Mouse (Mus musculus) hindbrain, embryonic 14.5 days (tissue): ENCODE data around the gene Gpr146. TPM values are rescaled to one million over a fixed set of nuclear protein-coding genes. Genes with fewer than 3 reads are reported as not detected.

Experiments used
- ATAC-seq: fragments of 200-750 bp; cut with Nextera tagmentation; 2 replicates; pipeline ENCODE4 v1.8.0; 2017; ENCODE audit warnings: moderate number of reproducible peaks, mild to moderate bottlenecking, moderate TSS enrichment, moderate library complexity; ENCODE audit not compliant: low FRiP score
- DNase-seq: peaks from one replicate; pipeline ENCODE4 v3.0.0-alpha.2; 2015; ENCODE audit warnings: low spot score
- H3K27ac ChIP-seq: fragments of 300-500 bp; sonication (generic); 2 replicates; pipeline ENCODE4 v1.5.1; 2014; ENCODE audit warnings: mild to moderate bottlenecking, moderate library complexity
- H3K27me3 ChIP-seq: fragments of 300-500 bp; sonication (generic); 2 replicates; pipeline ENCODE4 v1.6.1; 2014; ENCODE audit warnings: mild to moderate bottlenecking, low read length, mixed read lengths; ENCODE audit not compliant: control insufficient read depth, insufficient read depth
- H3K36me3 ChIP-seq: fragments of 300-500 bp; sonication (generic); replicated peaks from 2 replicates; pipeline ENCODE4 v1.6.1; 2014; ENCODE audit not compliant: control insufficient read depth, insufficient read depth
- H3K4me1 ChIP-seq: fragments of 300-500 bp; sonication (generic); replicated peaks from 2 replicates; pipeline ENCODE4 v1.6.1; 2014; ENCODE audit warnings: antibody characterized with exemption, low read length, mixed read lengths; ENCODE audit not compliant: control insufficient read depth, insufficient read depth
- H3K4me2 ChIP-seq: fragments of 300-500 bp; sonication (generic); replicated peaks from 2 replicates; pipeline ENCODE4 v1.6.1; 2014; ENCODE audit warnings: mild to moderate bottlenecking, moderate library complexity
- H3K4me3 ChIP-seq: fragments of 300-500 bp; sonication (generic); replicated peaks from 2 replicates; pipeline ENCODE4 v1.5.1; 2014; ENCODE audit warnings: mild to moderate bottlenecking, low read length
- H3K9ac ChIP-seq: fragments of 300-500 bp; sonication (generic); 2 replicates; pipeline ENCODE4 v1.6.1; 2014
- H3K9me3 ChIP-seq: fragments of 300-500 bp; sonication (generic); 2 replicates; pipeline ENCODE4 v1.6.1; 2016; ENCODE audit warnings: low read length; ENCODE audit not compliant: control insufficient read depth
- WGBS: fragments of 180-500 bp; shearing (Covaris S2); extraction: QIAGEN DNeasy Blood & Tissue Kit; methylation state at CpG from one replicate; pipeline ENCODE4 v1.1.7; 2014; 5-methylcytosine and 5-hydroxymethylcytosine counted together
- polyA plus RNA-seq: library from polyadenylated mRNA; unstranded; fragments of >200 nt; fragmentation: Nextera tagmentation; extraction: Ambion mirVana; gene quantifications from 2 replicates; pipeline ENCODE4 v1.2.1, GENCODE M21; 2014

The Gpr146 gene
- polyA plus RNA-seq, 1 experiment from 2014 or later = 2.7 TPM

DNA sequence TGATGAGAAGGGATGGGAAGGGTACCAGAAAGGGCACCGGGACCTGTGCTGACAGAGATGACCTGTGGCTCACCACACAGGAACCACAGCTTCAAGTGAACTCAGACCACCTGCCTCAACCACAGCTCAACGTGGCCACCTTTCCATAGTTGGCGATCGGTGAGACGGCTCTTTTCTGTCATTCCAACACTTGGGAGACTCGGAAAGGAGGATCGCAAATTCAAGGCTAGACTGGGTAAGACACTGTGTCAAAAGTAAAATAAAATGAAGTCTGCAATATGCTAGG, 717 bp downstream of the Gpr146 start:
- Histone ChIP-seq H3K36me3 (no peaks in the 10 kb centered on the region), H3K27ac (no peak overlapping the region), H3K4me1 (peaks cover 28% of the 10 kb centered on the region), H3K9ac (no peak overlapping the region), H3K9me3 (no peaks in the 10 kb centered on the region), H3K4me3 (no peak overlapping the region), H3K27me3 (no peaks in the 10 kb centered on the region), H3K4me2 (no peak overlapping the region)
- ATAC-seq (no peak), DNase-seq (no peak)
- WGBS = 90% methylated on average over 7 of the region's 7 CpGs

DNA sequence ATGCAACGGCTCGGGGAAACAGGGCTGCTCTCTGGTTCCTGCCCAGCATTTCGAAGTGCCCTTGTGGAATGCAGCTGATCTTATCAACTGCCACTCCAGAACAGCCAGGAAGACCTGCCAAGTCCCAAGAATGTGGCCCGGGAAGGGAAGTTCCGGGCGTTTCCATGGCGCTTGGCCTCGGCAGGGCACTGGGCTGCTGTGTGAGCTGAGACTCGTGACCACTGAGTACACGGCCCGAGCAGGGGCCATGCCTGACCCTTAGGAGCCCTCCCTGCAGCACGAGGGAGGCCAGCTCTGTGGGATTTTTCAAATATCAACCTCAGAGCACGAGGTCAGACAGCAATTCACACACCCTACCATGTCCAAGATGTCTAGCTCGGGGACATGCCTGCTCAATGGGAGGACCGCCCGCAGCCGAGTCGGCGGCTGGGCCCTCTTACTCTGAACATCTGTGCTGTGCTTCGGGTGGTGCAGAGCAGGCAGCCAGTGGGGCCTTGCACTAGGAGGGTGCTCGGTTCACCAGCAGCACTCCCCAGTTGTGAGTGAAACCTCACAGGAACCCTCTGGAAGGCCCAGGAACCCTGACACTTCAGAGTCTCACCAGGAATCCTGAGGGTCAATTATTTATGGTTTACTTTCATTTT, 1.6 kb downstream of the Gpr146 start:
- Histone ChIP-seq H3K27ac (peak overlapping the region; percentile 75), H3K9ac (no peak overlapping the region), H3K4me3 (no peak overlapping the region), H3K4me1 (peaks cover 29% of the 10 kb centered on the region), H3K9me3 (no peaks in the 10 kb centered on the region), H3K27me3 (no peaks in the 10 kb centered on the region), H3K4me2 (0 out of 2 replicates have a peak overlapping the region, but pooled peaks have one; percentile 3), H3K36me3 (no peaks in the 10 kb centered on the region)
- ATAC-seq (no peak), DNase-seq (no peak)
- 46% methylated on average over 21 of the region's 21 CpGs for WGBS

DNA sequence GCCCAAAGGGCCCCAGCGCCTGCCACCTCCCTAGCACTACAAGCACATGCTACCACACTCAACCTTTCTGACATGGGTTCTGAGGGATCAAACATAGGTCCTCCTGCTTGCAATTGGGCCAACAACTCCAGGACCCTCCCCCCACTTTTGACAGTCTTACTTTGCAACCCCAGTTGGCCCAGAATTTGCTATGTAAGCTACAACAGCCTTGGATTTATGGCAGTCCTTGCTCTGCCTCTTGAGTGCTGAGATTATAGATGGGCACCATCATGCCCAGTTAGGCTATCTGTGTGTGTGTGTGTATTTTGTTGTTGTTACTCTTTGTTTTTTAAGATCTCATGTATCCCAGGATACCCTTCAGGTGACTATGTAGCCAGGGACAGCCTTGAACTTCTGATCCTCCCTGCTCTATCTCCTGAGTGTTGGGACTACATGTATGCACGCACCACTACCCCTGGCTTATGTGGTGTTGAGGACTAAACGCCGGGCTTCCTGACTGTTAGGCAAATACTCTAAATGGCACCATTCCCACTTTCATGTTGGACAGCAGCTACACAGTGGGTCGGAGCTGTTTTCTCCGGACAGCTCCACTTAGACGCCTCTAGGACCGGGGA, 2.4 kb downstream of the Gpr146 start:
- ATAC-seq (no peak; the same call in 1 of the 2 replicates), DNase-seq (no peak)
- no peaks in the 10 kb centered on the region for H3K27me3 ChIP-seq
- no peaks in the 10 kb centered on the region for H3K36me3 ChIP-seq
- H3K4me2 ChIP-seq = peak overlapping the region; percentile 92
- peak overlapping the region; percentile 75; the same call in 1 of the 2 replicates for H3K27ac ChIP-seq
- H3K4me1 ChIP-seq = peaks cover 29% of the 10 kb centered on the region
- no peaks in the 10 kb centered on the region for H3K9me3 ChIP-seq
- H3K9ac ChIP-seq = peak overlapping the region; percentile 71
- H3K4me3 ChIP-seq = peak overlapping the region; percentile 70
- WGBS = 22% methylated on average over 8 of the region's 8 CpGs

DNA sequence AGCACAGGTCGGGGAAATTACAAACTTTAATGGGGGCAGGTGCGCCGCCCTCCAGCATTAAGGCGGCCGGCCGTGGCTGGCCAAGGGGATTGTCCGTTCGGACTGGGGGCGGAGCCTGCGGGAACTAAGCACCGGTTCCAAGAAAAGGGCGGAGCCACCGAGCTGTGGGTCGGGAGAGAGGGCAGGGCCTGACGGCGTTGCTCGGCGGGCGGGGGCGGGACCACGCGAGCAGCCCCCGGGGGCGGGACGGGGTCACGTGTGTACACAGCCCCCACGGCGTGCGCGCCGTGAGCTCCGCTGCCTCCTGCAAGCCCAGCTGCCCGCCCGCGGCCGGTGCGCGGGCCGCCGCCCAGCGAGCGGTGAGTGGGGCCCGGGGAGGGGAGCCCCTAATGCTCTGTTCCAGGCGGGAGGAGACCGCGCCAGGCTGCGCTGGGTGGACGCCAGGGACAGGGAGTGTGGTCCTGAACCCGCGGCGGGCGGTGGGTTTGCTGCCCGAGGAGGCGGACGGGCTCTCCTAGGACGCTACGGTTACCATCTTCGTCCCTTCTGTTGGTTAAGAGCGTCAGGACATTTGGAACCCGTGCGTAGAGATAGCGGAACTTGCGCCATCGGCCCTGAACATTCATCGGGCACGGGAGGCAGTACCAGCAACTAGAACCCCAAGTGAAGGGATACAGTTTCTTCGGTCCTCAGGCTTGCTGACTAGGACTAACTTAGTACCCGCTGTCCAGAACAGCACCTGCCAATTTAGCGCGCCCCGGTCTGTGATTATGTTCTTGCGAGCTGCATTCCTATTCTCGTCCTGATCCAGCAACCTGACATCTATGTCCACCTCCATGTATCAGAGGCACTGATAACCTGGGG, 3.1 kb downstream of the Gpr146 start:
- peak overlapping the region; percentile 92 for H3K4me2 ChIP-seq
- WGBS = 1% methylated on average over 68 of the region's 73 CpGs
- H3K9ac ChIP-seq = peak overlapping the region; percentile 71
- no peaks in the 10 kb centered on the region for H3K27me3 ChIP-seq
- ATAC-seq (peak; percentile 60), DNase-seq (peak; percentile 75)
- H3K27ac ChIP-seq = no peak overlapping the region
- H3K4me1 ChIP-seq = peaks cover 29% of the 10 kb centered on the region
- peak overlapping the region; percentile 70 for H3K4me3 ChIP-seq
- H3K36me3 ChIP-seq = no peaks in the 10 kb centered on the region
- H3K9me3 ChIP-seq = no peaks in the 10 kb centered on the region

DNA sequence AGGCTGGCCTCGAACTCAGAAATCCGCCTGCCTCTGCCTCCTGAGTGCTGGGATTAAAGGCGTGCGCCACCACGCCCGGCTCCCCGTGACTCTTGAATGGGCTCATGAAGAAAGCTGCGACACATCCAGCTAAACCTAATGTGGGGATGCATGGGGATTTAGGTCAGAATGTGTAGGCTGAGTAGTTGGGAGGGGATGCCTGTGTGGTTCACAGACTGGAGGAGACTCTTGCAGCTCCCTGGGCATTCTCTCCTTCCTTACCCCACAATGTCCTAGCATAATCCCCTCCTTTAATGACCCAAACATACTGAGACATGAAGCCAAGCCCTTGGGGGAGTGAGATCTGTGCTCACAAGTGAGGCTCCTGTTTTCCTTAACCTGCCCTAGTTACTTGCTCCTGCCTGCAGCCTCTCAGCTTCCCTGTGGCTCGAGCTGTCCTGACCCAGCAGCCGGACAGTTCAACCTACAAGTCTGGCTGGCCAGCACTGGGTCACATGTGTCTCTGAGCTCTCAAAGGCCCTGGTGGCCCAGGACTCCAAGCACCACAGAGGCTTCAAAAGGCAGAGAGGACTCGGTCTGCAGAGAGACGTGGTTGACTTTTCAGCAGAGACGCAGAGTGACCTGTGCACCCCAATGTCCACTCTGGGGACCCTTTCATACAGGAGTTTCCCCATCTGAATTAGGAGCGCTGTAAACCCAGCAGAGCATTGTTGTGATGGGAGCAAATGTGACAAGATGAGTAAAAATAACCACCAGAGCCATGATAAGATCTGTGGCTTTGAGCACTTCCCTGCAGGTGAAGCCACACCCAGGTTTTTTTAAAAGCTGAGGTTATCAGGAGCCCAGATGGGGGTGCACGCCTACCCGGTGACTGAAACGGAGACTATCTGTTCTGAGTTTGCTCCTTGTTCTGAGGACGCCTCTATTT, 4.4 kb downstream of the Gpr146 start:
- Histone ChIP-seq H3K27me3 (no peaks in the 10 kb centered on the region), H3K27ac (peak overlapping the region; percentile 62), H3K36me3 (no peaks in the 10 kb centered on the region), H3K4me1 (peaks cover 29% of the 10 kb centered on the region), H3K4me3 (no peak overlapping the region), H3K9me3 (no peaks in the 10 kb centered on the region), H3K4me2 (peak overlapping the region; percentile 92), H3K9ac (no peak overlapping the region)
- DNase-seq (no peak), ATAC-seq (no peak)
- 84% methylated on average over 18 of the region's 18 CpGs for WGBS

DNA sequence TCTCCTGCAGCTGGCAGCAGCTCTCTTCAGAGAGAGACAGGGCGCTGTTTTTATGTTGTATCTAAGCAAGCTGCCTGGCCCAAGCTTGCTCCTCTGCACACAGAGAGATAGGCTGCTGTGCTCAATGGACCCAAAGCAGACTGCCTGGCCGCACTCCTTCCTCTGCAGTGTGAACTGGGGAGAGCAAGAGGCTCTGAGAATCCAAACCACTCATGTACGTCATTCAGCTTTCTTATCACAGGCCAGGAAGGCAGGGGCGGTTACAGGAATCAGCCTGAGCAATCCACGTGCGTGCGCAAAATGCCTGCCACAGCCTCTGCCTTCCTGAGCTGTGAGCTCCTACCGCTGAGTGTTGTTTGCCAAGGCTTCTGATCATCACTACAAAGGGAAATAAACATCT, 5.3 kb downstream of the Gpr146 start:
- Histone ChIP-seq H3K4me2 (no peak overlapping the region), H3K4me1 (peaks cover 29% of the 10 kb centered on the region), H3K4me3 (no peak overlapping the region), H3K27me3 (no peaks in the 10 kb centered on the region), H3K36me3 (no peaks in the 10 kb centered on the region), H3K27ac (peak overlapping the region; percentile 62), H3K9me3 (no peaks in the 10 kb centered on the region), H3K9ac (no peak overlapping the region; the same call in 1 of the 2 replicates)
- WGBS = 61% methylated on average over 8 of the region's 8 CpGs
- no peak for DNase-seq
- no peak for ATAC-seq

DNA sequence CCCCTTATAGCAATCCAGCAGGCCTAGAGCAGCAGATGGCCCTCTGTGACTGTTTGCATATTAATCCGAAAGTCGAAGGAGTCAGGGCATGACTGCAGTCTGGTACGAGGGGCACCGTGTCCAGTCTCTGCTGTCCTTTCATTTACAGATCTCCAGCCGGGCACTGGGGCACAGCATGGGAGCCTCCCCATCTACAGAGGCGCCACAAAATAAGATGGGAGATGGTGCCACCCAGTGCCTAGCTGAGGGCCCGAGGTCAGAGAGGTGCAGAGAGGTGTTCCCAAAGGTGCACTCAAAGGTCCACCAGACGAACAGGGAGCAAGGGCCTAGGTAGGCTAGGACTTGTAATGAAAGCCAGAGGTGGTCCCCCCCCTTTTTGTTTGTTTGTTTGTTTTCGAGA, 5.7 kb downstream of the Gpr146 start:
- DNase-seq (no peak), ATAC-seq (no peak)
- no peaks in the 10 kb centered on the region for H3K36me3 ChIP-seq
- no peak overlapping the region; the same call in 1 of the 2 replicates for H3K9ac ChIP-seq
- no peak overlapping the region for H3K4me2 ChIP-seq
- H3K27ac ChIP-seq = peak overlapping the region; percentile 62; the same call in 1 of the 2 replicates
- no peak overlapping the region for H3K4me3 ChIP-seq
- WGBS = 69% methylated on average over 9 of the region's 9 CpGs
- peaks cover 29% of the 10 kb centered on the region for H3K4me1 ChIP-seq
- H3K9me3 ChIP-seq = no peaks in the 10 kb centered on the region
- no peaks in the 10 kb centered on the region for H3K27me3 ChIP-seq

DNA sequence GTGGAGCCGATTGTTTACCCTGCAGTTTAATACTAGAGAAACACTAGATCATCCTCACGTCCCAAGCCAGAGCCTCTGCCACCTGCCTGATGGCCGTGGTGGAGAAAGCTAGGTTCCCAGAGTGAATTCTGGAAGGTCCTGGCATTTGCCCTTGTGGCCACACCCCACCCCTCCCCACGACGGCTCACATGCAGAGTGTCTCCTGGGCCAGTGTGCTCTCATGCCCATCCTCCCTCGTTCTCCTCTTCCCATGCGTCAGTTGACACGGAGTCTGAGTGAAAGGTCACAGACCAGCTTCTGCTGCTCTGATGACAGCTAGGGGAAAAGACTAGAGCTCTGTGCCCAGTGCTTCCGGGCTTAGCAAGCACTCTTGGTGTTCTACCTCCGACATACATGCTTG, 7.0 kb downstream of the Gpr146 start:
- WGBS = 70% methylated on average over 10 of the region's 10 CpGs

More for the DNA sequence above, 7.0 kb downstream of the Gpr146 start:
- H3K4me3 ChIP-seq = no peak overlapping the region
- no peaks in the 10 kb centered on the region for H3K9me3 ChIP-seq
- H3K36me3 ChIP-seq = no peaks in the 10 kb centered on the region
- H3K9ac ChIP-seq = no peak overlapping the region
- DNase-seq = no peak
- no peak overlapping the region for H3K27ac ChIP-seq
- ATAC-seq = no peak
- no peak overlapping the region for H3K4me2 ChIP-seq
- peaks cover 33% of the 10 kb centered on the region for H3K4me1 ChIP-seq
- no peaks in the 10 kb centered on the region for H3K27me3 ChIP-seq
